7 mouse cellular contexts compared by ENCODE assay signal in the genomic region with DNA sequence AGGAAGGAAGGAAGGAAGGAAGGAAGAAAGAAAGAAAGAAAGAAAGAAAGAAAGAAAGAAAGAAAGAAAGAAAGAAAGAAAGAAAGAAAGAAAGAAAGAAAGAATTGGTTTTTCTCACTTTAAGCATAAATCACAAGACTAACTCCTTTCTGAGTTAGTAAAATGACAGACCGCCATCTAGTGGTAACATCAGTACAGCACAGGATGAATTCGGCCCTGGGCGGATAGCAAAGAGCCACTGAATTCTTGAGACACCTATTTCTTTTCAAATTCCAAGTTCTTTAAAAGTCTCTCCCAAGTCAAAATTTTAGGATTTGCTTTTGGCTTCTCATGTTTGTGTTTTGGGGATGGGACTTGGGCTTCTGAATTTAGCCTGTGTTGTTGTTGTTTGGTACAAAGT. TPM values are rescaled to one million over a fixed set of nuclear protein-coding genes. Genes with fewer than 3 reads are reported as not detected.
DNase-seq lines count a peak whose midpoint lies in the region; ATAC-seq and TF ChIP-seq lines count a peak whose summit lies in the region.

No protein-coding gene starts in this region.

- H3K27ac ChIP-seq in gastrocnemius, adult 2 months, result peak overlapping the region; percentile 95

- H3K4me3 ChIP-seq in gastrocnemius, adult 2 months, result peak overlapping the region; percentile 90

- intact Hi-C loops in gastrocnemius, adult 2 months (cut with DNase I), result loop anchor here (5.0 to 10.0 kb wide), 2 partner anchors 68 to 505 kb away; partner anchors contain the start of gene Ppp2r1a
- intact Hi-C loops in left cerebral cortex, postnatal 10 days (cut with DNase I), result loop anchor here (10.0 kb wide), 1 partner anchor 65 kb away; no protein-coding TSS in a partner anchor

- TF ChIP-seq CTCF in gastrocnemius, adult 2 months (IDR thresholded peaks at IDR 0.05), result peak; percentile 85

- peak; percentile 80 for ATAC-seq in common myeloid progenitor, adult 5-6 weeks (replicated peaks; ENCODE audit: low read depth, poor library complexity, severe bottlenecking)
- peak; percentile 67 for ATAC-seq in inflammation-experienced regulatory T-cells, adult 6 months
- ATAC-seq in megakaryocyte progenitor cell, adult 5-6 weeks (replicated peaks; ENCODE audit: poor library complexity), result peak; percentile 78

- DNase-seq in adrenal gland, adult 18-20 months (ENCODE audit: low spot score in 2 of 2), result peak; percentile 40 to 42
- peak; percentile 68 for DNase-seq in gastrocnemius, adult 2 months
- DNase-seq in left cerebral cortex, postnatal 10 days (ENCODE audit: extremely low spot score in 1 of 2, low spot score in 2 of 2), result peak; percentile 75 to 78
- DNase-seq in right cerebral cortex, postnatal 4 days, result peak; percentile 52

RNA-seq across cellular contexts. Expression of gene Zfp51, which starts 0.5 kb away (rescaled TPM):
- 1 to 10 TPM; 6.1 to 7.9 TPM for total RNA-seq in adrenal gland, adult 18-20 months (2021)
- 14.8 and 15.7 TPM in 2 replicates for total RNA-seq in common myeloid progenitor, adult 5-6 weeks (2017)
- total RNA-seq in gastrocnemius, adult 2 months (2021), result 1 to 10 TPM; 9.5 to 9.7 TPM
- 10 to 100 TPM; 29.4 to 41.9 (median 36.2) TPM for polyA plus RNA-seq in inflammation-experienced regulatory T-cells, adult 6 months (2017; shearing (Covaris generic))
- 1 to 10 TPM; 3.7 to 4.5 TPM for total RNA-seq in left cerebral cortex, postnatal 10 days (2021)
- 16.9 and 22.8 TPM in 2 replicates for total RNA-seq in megakaryocyte progenitor cell, adult 5-6 weeks (2015)
- total RNA-seq in megakaryocyte progenitor cell, adult 5-6 weeks (2017), result 10.9 and 13.2 TPM in 2 replicates

RNA-seq across cellular contexts. Expression of gene Zfp54, which starts 26.6 kb away (rescaled TPM):
- 1 to 10 TPM; 2.4 to 3.4 TPM for total RNA-seq in adrenal gland, adult 18-20 months (2021)
- 5.9 and 6.3 TPM in 2 replicates for total RNA-seq in common myeloid progenitor, adult 5-6 weeks (2017)
- under 1 TPM; 0.33 to 0.89 TPM for total RNA-seq in gastrocnemius, adult 2 months (2021)
- 10 to 100 TPM in 2 of 3 experiments, 1 to 10 TPM in 1; 9.0 to 19.1 (median 12.5) TPM for polyA plus RNA-seq in inflammation-experienced regulatory T-cells, adult 6 months (2017; shearing (Covaris generic))
- total RNA-seq in left cerebral cortex, postnatal 10 days (2021), result 1 to 10 TPM; 1.3 to 1.4 TPM
- 7.0 and 10.7 TPM in 2 replicates for total RNA-seq in megakaryocyte progenitor cell, adult 5-6 weeks (2015)
- 8.8 and 9.1 TPM in 2 replicates for total RNA-seq in megakaryocyte progenitor cell, adult 5-6 weeks (2017)

RNA-seq across cellular contexts. Expression of gene Zfp53, which starts 39.1 kb away (rescaled TPM):
- 1 to 10 TPM; 3.1 to 4.7 TPM for total RNA-seq in adrenal gland, adult 18-20 months (2021)
- 9.1 and 14.6 TPM in 2 replicates for total RNA-seq in common myeloid progenitor, adult 5-6 weeks (2017)
- total RNA-seq in gastrocnemius, adult 2 months (2021), result 1 to 10 TPM; 1.9 to 2.2 TPM
- polyA plus RNA-seq in inflammation-experienced regulatory T-cells, adult 6 months (2017; shearing (Covaris generic)), result 10 to 100 TPM; 32.9 to 41.1 (median 34.1) TPM
- total RNA-seq in left cerebral cortex, postnatal 10 days (2021), result 1 to 10 TPM; 4.9 to 5.4 TPM
- 14.5 and 18.7 TPM in 2 replicates for total RNA-seq in megakaryocyte progenitor cell, adult 5-6 weeks (2015)
- 11.6 and 13.9 TPM in 2 replicates for total RNA-seq in megakaryocyte progenitor cell, adult 5-6 weeks (2017)

Comparison
In these comparisons a context has a peak if more than half of its experiments do, and no peak if none do; other contexts are left out.
1. Peak in every context shown above with its lines: DNase-seq, ATAC-seq, H3K4me3 ChIP-seq and H3K27ac ChIP-seq.